Mouse (Mus musculus): ENCODE results near the gene Tmem131l. TPM values are rescaled to one million over a fixed set of nuclear protein-coding genes. Genes with fewer than 3 reads are reported as not detected.

Gene Tmem131l
- total RNA-seq, 4 experiments from 2014 or later: 37.3 to 56.8 (median 50.1) TPM

DNA sequence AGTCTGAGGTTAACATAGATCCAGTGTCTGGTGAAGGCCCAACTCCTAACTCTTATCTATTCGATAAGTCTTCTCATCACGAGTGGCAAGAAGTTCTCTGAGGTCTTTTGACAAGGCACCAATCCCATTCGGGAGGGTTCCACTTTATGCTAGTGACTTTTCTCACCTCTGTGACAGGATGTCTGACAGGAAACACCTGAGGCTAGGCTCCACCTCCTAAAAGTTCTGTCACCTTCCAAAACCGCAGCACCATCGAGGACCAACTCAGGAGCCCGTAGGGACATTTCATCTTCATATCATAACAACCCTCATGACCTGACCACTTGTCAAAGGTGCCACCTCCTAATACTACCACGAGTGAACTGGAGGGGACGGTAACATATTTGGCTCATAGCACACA is 6.2 kb upstream of the Tmem131l start:
- no peak for DNase-seq

DNA sequence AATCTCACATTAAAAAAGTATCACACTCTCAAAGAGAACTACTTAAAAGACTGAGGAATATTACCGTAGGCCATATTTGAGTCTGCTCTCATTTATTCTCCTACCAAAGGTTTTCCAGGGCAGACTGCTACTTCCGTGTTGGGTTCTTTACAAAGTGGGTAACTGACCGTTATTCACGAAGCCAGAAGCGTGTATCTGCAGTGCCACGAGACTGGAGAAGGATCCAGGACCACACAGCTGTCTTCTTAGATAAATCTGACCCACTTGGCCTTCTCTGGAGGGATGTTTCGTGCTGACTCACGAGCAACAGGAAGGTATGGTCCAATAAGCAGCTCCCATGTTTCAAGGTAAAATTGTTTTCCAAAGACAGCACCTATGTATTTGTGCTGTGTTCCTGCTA is 1.8 kb upstream of the Tmem131l start:
- no peak for DNase-seq

GRCm38 (mm10) chr3:84040476-84041082 is 604 bp upstream of the Tmem131l start:
- no peak for DNase-seq

GRCm38 (mm10) chr3:84038981-84039645 is 862 bp downstream of the Tmem131l start:
- peak; percentile 37 for DNase-seq

DNA sequence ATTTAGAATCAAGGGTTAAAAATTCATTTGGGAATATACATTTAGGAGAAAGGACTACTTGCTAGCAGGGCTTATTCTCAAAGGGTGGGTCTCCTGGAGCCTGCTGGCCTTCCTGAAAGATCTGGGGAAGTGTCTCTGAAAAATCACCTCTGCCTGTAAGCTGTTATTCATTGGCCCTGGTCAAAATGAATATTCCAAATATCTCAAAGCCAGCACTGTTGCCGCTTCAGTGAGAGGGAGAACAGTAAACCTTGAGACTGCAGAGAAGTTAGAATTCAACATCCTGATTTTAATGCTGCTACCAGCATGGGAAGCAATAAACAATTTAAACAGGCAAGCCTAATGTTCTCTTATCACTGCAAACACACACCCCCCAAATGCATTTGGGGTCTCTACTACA is 1.8 kb downstream of the Tmem131l start:
- no peak for DNase-seq

- no peak for DNase-seq
These were observed 2.4 kb downstream of the Tmem131l start for GRCm38 (mm10) chr3:84037536-84037935.

- no peak for DNase-seq
These were observed 3.1 kb downstream of the Tmem131l start for GRCm38 (mm10) chr3:84036866-84037265.

DNA sequence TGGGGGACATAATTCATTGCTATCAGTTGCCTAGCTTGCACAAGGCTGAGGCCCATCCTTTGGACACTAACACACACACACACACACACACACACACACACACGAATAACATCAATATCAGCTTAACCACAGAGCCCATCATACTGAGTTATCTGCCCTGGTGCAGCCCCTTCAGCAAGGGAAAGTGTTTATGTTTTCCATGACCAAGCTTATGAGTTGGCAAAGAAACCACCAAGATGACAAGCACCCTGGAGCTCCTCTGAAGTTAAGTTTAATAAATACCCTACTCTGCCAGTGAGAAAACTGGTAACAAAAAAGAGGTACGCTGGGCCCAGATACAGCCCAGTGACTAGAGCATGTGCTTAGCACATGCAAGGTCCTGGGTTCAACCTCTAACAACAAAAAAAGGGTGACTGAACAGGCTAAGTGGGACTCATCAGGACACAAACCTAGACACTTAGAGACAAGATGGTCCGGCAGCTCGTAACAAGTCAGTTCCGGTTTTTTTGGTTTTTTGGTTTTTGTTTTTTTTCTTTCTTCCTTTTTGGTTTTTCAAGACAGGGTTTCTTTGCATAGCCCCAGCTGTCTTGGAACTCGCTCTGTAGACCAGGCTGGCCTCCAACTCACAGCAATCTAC is 4.1 kb downstream of the Tmem131l start:
- DNase-seq: no peak

- no peak for DNase-seq
These were observed 5.7 kb downstream of the Tmem131l start for GRCm38 (mm10) chr3:84034115-84034780.

- DNase-seq: no peak
These were observed 6.8 kb downstream of the Tmem131l start for GRCm38 (mm10) chr3:84032933-84033730.

GRCm38 (mm10) chr3:84032419-84032818 is 7.6 kb downstream of the Tmem131l start:
- DNase-seq: no peak

GRCm38 (mm10) chr3:84031216-84031615 is 8.8 kb downstream of the Tmem131l start:
- DNase-seq: no peak

GRCm38 (mm10) chr3:84028968-84029367 is 11.0 kb downstream of the Tmem131l start:
- no peak for DNase-seq

DNA sequence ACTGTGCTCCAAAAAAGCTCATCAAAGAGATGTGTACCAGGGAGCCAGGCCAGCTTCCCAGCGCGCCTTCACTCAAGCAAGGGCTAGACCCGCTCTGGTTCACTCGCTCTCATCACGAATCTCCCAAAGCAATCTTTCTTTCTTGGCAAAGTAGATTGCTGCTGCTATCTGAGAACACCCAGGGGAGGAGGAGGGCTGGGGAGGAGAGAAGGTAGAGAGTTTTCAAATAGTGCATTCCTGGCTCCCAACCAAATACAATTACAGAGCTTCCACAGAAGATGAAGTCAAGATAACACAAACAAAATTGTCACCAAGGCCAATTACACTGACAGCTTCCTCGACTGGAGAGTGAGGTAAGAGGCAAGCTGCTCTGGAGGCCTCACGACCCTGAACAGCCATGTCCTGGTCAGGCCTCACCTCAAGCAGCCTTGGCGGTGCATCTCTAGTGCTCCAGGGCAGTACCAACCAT is 12.2 kb downstream of the Tmem131l start:
- no peak for DNase-seq

GRCm38 (mm10) chr3:84024512-84025072 is 15.4 kb downstream of the Tmem131l start:
- no peak for DNase-seq

GRCm38 (mm10) chr3:84022723-84023122 is 17.3 kb downstream of the Tmem131l start:
- no peak for DNase-seq

GRCm38 (mm10) chr3:84022201-84022584 is 17.8 kb downstream of the Tmem131l start:
- DNase-seq: no peak

DNA sequence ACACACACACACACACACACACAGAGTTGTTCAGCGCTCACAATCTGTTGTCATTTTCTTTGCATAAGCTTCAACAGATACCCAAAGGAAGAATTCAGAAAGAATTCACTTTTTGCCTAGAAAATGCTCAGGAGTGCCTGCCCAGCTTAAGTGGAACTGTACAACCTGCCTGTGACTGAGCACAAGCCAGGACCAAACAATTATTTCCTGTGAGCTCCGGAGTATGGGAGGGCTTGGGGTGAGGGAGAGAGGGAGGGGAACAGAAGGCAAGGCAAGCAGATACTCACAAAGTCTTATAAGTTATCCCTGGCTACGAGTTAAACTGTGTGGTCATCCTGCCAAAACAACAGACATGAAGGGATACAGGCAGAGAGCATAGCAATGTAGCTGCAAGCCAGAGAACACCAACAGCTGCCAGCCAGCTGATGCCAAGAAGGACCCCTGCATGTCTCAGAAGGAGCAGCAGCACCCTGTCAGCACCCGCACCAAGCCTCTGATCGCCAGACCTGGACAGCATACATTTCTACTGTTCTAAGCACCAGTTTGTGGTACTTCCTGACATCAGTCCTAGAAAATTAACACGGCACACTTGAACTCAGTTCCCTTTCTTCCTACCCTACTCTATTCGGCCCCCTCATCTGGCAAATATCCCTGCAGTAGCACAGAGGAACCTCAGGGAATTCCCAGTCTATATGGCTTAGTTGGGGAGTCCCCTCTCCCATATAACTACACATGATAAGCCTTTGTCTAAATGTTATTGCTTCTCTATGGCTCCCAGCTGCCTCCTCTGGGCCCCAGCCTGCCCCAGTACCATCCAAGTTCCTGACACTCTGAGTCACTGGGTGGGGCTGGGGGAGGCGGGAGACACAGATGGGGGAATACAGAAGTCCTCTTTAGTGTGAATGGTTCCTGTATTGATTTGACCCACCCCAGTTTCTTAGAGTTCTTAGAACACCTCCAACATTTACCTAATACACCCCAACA is 18.5 kb downstream of the Tmem131l start:
- no peak for DNase-seq

GRCm38 (mm10) chr3:84020528-84020927 is 19.4 kb downstream of the Tmem131l start:
- no peak for DNase-seq

- DNase-seq: no peak
These were observed 24.4 kb downstream of the Tmem131l start for GRCm38 (mm10) chr3:84015484-84016016.

Data from adrenal gland, adult 8-10 months (tissue).